8 mouse cellular contexts compared by ENCODE assay signal in genomic region chr9:50738914-50739870, GRCm38 (mm10). TPM values are rescaled to one million over a fixed set of nuclear protein-coding genes. Genes with fewer than 3 reads are reported as not detected.
DNase-seq lines count a peak whose midpoint lies in the region; ATAC-seq and TF ChIP-seq lines count a peak whose summit lies in the region.

Gene Dixdc1, minus strand, starts transcription at chr9:50739517.

- peaks cover 7% of the 10 kb centered on the region; the same call in 1 of the 2 replicates for H3K27me3 ChIP-seq in erythroblast, embryonic 14.5 days (ENCODE audit: control insufficient read depth)
- H3K27me3 ChIP-seq in heart, embryonic 12.5 days (replicated peaks) = no peaks in the 10 kb centered on the region
- H3K27me3 ChIP-seq in kidney, postnatal 0 days (ENCODE audit: insufficient read depth, low read length) = no peaks in the 10 kb centered on the region
- H3K27me3 ChIP-seq in liver, adult 2 months (ENCODE audit: control insufficient read depth, insufficient read depth, low read length) = no peaks in the 10 kb centered on the region
- H3K27me3 ChIP-seq in splenic B cell, adult 2 months (ENCODE audit: control insufficient read depth, insufficient read depth, low read length, poor library complexity, severe bottlenecking) = no peaks in the 10 kb centered on the region; the same call in 1 of the 2 replicates

- WGBS in heart, embryonic 12.5 days = 12% methylated on average over 36 of the region's 36 CpGs
- WGBS in kidney, postnatal 0 days = 12% methylated on average over 36 of the region's 36 CpGs
- 7% methylated on average over 36 of the region's 36 CpGs for WGBS in liver, adult 2 months

- H3K4me2 ChIP-seq in heart, embryonic 12.5 days = peak within 1 kb of the TSS; percentile 70
- peak within 1 kb of the TSS; percentile 57 for H3K4me2 ChIP-seq in kidney, postnatal 0 days (ENCODE audit: low read length)

- H3K9me3 ChIP-seq in erythroblast, embryonic 14.5 days (ENCODE audit: control insufficient read depth, low read length) = no peaks in the 10 kb centered on the region
- no peaks in the 10 kb centered on the region for H3K9me3 ChIP-seq in heart, embryonic 12.5 days (replicated peaks)
- no peaks in the 10 kb centered on the region for H3K9me3 ChIP-seq in kidney, postnatal 0 days (replicated peaks; ENCODE audit: low read length)

- peak within 1 kb of the TSS; percentile 54 for H3K4me3 ChIP-seq in erythroblast, embryonic 14.5 days (replicated peaks)
- H3K4me3 ChIP-seq in heart, embryonic 12.5 days = peak within 1 kb of the TSS; percentile 39
- peak within 1 kb of the TSS; percentile 27 for H3K4me3 ChIP-seq in kidney, postnatal 0 days (replicated peaks; ENCODE audit: low read depth, low read length)
- H3K4me3 ChIP-seq in liver, adult 2 months (ENCODE audit: insufficient read depth, low read depth, low read length) = no peak within 1 kb of the TSS

- no peak for TF ChIP-seq CTCF in kidney, postnatal 0 days (IDR thresholded peaks at IDR 0.05; ENCODE audit: low read depth)
- TF ChIP-seq CTCF in liver, adult 2 months (IDR thresholded peaks at IDR 0.05; ENCODE audit: low read depth, low read length) = no peak

- no peaks in the 10 kb centered on the region; the same call in 1 of the 2 replicates for H3K79me2 ChIP-seq in liver, adult 2 months (ENCODE audit: control insufficient read depth, insufficient read depth, low read length)

- peaks cover 12% of the 10 kb centered on the region for H3K4me1 ChIP-seq in erythroblast, embryonic 14.5 days (ENCODE audit: control insufficient read depth)
- H3K4me1 ChIP-seq in heart, embryonic 12.5 days (replicated peaks) = peaks cover 19% of the 10 kb centered on the region; the same call in 1 of the 2 replicates
- no peaks in the 10 kb centered on the region for H3K4me1 ChIP-seq in kidney, postnatal 0 days (replicated peaks; ENCODE audit: insufficient read depth, low read length)
- peaks cover 3% of the 10 kb centered on the region; the same call in 1 of the 2 replicates for H3K4me1 ChIP-seq in liver, adult 2 months (ENCODE audit: control insufficient read depth, insufficient read depth, low read length)

- peak; percentile 80 to 83 for DNase-seq in B cell, adult 2 months
- DNase-seq in brain, embryonic 18.5 days (ENCODE audit: low read depth, low spot score) = peak; percentile 45
- peak; percentile 96 for DNase-seq in kidney, postnatal 0 days (ENCODE audit: low spot score)
- peak; percentile 88 for DNase-seq in liver, adult 2 months (ENCODE audit: extremely low read depth, low read depth, low spot score)
- peak; percentile 85 for DNase-seq in naive thymus-derived CD4-positive, alpha-beta T cell, adult 2 months (ENCODE audit: low read depth)
- DNase-seq in splenic B cell, adult 2 months (ENCODE audit: low read depth, low spot score) = peak; percentile 77

- TF ChIP-seq POLR2A in liver, adult 2 months (IDR thresholded peaks at IDR 0.05; ENCODE audit: extremely low read depth, insufficient read depth, low read length) = no peak

- peak; percentile 97 for ATAC-seq in heart, embryonic 12.5 days (ENCODE audit: insufficient number of reproducible peaks, low FRiP score)
- ATAC-seq in kidney, postnatal 0 days (replicated peaks; ENCODE audit: low FRiP score, low read depth) = peak; percentile 99

- peak within 1 kb of the TSS; percentile 57; the same call in 1 of the 2 replicates for H3K27ac ChIP-seq in heart, embryonic 12.5 days (ENCODE audit: poor library complexity, severe bottlenecking)
- no peak within 1 kb of the TSS for H3K27ac ChIP-seq in kidney, postnatal 0 days
- H3K27ac ChIP-seq in liver, adult 2 months (replicated peaks; ENCODE audit: insufficient read depth, low read depth, low read length) = peak within 1 kb of the TSS; percentile 55

- H3K9ac ChIP-seq in heart, embryonic 12.5 days = no peak within 1 kb of the TSS
- H3K9ac ChIP-seq in kidney, postnatal 0 days (ENCODE audit: low read depth, low read length) = no peak within 1 kb of the TSS
- H3K9ac ChIP-seq in liver, adult 2 months (ENCODE audit: low read depth, low read length) = no peak within 1 kb of the TSS

- no peaks in the 10 kb centered on the region for H3K36me3 ChIP-seq in erythroblast, embryonic 14.5 days (ENCODE audit: control insufficient read depth)
- no peaks in the 10 kb centered on the region for H3K36me3 ChIP-seq in heart, embryonic 12.5 days
- H3K36me3 ChIP-seq in kidney, postnatal 0 days (ENCODE audit: insufficient read depth, low read length) = no peaks in the 10 kb centered on the region
- peaks cover 2% of the 10 kb centered on the region; the same call in 1 of the 2 replicates for H3K36me3 ChIP-seq in liver, adult 2 months (ENCODE audit: control insufficient read depth, insufficient read depth, low read length)
- H3K36me3 ChIP-seq in splenic B cell, adult 2 months (ENCODE audit: control insufficient read depth, insufficient read depth, low read length, poor library complexity, severe bottlenecking) = no peaks in the 10 kb centered on the region

RNA-seq across cellular contexts. Expression of gene Dixdc1, which starts in this region (rescaled TPM):
- not detected in 2 replicates for polyA plus RNA-seq in erythroblast, embryonic 14.5 days (2012)
- polyA plus RNA-seq in heart, embryonic 12.5 days (2016; fragmentation: Nextera tagmentation; extraction: Ambion mirVana) = 9.2 and 10.8 TPM in 2 replicates
- polyA plus RNA-seq in kidney, postnatal 0 days (2015; fragmentation: Nextera tagmentation; extraction: Ambion mirVana) = 7.3 and 7.5 TPM in 2 replicates
- total RNA-seq in liver, adult 2 months (2014; rRNA removed) = 20.3 and 22.8 TPM in 2 replicates
- 3.7 and 4.6 TPM in 2 replicates for polyA plus RNA-seq in liver, adult 2 months (2012; rRNA removed)

Comparison
In these comparisons a context has a peak if more than half of its experiments do, and no peak if none do; other contexts are left out.
1. DNase-seq: peak in every context shown above with its lines; median percentile 96 in kidney, postnatal 0 days; 88 in liver, adult 2 months; 85 in naive thymus-derived CD4-positive, alpha-beta T cell, adult 2 months; 82 in B cell, adult 2 months; 77 in splenic B cell, adult 2 months; 45 in brain, embryonic 18.5 days.